In the genomic region with DNA sequence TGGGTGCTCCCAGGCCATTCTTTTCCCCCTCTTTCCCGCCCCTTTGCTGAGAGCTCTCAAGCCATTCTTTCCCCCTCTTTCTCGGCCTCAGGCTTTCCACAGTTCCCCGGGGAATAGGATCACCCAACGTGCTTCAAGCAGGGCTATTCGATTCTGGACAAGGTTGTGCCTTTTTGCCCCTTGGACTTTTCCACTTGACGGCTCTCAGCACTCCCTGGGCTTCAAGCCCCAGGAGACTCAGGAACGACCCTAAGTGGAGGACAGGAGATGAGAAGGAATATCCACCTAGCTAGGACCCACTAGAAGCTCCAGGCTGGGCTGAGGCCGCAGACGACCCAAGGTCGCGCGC, we compare ENCODE assay signal across 8 mouse cellular contexts. TPM values are rescaled to one million over a fixed set of nuclear protein-coding genes. Genes with fewer than 3 reads are reported as not detected.
DNase-seq lines count a peak whose midpoint lies in the region; ATAC-seq and TF ChIP-seq lines count a peak whose summit lies in the region.

No protein-coding gene starts in this region.

- intact Hi-C loops in left cerebral cortex, postnatal 4 days (cut with DNase I), result no loop called here

- no peaks in the 10 kb centered on the region for H3K9me3 ChIP-seq in forebrain, postnatal 0 days (ENCODE audit: low read length)
- no peaks in the 10 kb centered on the region for H3K9me3 ChIP-seq in liver, embryonic 16.5 days (replicated peaks; ENCODE audit: control insufficient read depth, low read length)

- no peak for TF ChIP-seq CTCF in forebrain, postnatal 0 days (IDR thresholded peaks at IDR 0.05; ENCODE audit: low read depth)

- peak overlapping the region; percentile 95 for H3K27ac ChIP-seq in forebrain, postnatal 0 days (ENCODE audit: low read depth, low read length)
- peak overlapping the region; percentile 98 for H3K27ac ChIP-seq in liver, embryonic 16.5 days (ENCODE audit: low read length)

- H3K36me3 ChIP-seq in forebrain, postnatal 0 days (ENCODE audit: insufficient read depth), result peaks cover 19% of the 10 kb centered on the region
- peaks cover 14% of the 10 kb centered on the region for H3K36me3 ChIP-seq in liver, embryonic 16.5 days (ENCODE audit: control insufficient read depth, insufficient read depth)

- no peaks in the 10 kb centered on the region for H3K27me3 ChIP-seq in forebrain, postnatal 0 days (ENCODE audit: insufficient read depth, low read length)
- H3K27me3 ChIP-seq in liver, embryonic 16.5 days (ENCODE audit: control insufficient read depth, insufficient read depth, low read depth, low read length), result no peaks in the 10 kb centered on the region

- DNase-seq in kidney, adult 8-10 months, result peak; percentile 62 to 68
- DNase-seq in kidney, postnatal 10 days, result no peak
- peak; percentile 4 for DNase-seq in T-cell, adult 2 months (ENCODE audit: low spot score)
- DNase-seq in forebrain, postnatal 0 days, result no peak
- DNase-seq in cerebellum, postnatal 36 days, result no peak
- no peak for DNase-seq in cerebellum, adult 18-20 months
- no peak for DNase-seq in left cerebral cortex, postnatal 4 days

- no peak for ATAC-seq in forebrain, postnatal 0 days
- no peak for ATAC-seq in liver, embryonic 16.5 days (ENCODE audit: low read depth)

- 1% methylated on average over 12 of the region's 12 CpGs for WGBS in forebrain, postnatal 0 days
- under 1% methylated on average over 12 of the region's 12 CpGs for WGBS in liver, embryonic 16.5 days (ENCODE audit: insufficient replicate concordance)

- peak overlapping the region; percentile 85 for H3K4me2 ChIP-seq in forebrain, postnatal 0 days (ENCODE audit: low read depth)
- H3K4me2 ChIP-seq in liver, embryonic 16.5 days (ENCODE audit: low read depth, low read length), result peak overlapping the region; percentile 82

- H3K9ac ChIP-seq in forebrain, postnatal 0 days, result peak overlapping the region; percentile 93
- H3K9ac ChIP-seq in liver, embryonic 16.5 days (ENCODE audit: low read depth, low read length), result peak overlapping the region; percentile 98

- peak overlapping the region; percentile 72 for H3K4me3 ChIP-seq in forebrain, postnatal 0 days (ENCODE audit: low read depth, low read length)
- H3K4me3 ChIP-seq in liver, embryonic 16.5 days (ENCODE audit: low read depth, low read length), result peak overlapping the region; percentile 94

- H3K4me1 ChIP-seq in forebrain, postnatal 0 days (ENCODE audit: insufficient read depth), result peaks cover 18% of the 10 kb centered on the region
- H3K4me1 ChIP-seq in liver, embryonic 16.5 days (ENCODE audit: control insufficient read depth, low read depth, low read length), result peaks cover 44% of the 10 kb centered on the region

RNA-seq across cellular contexts. Expression of gene Snrpd3, which starts 0.7 kb away (rescaled TPM):
- 24.4 and 31.6 TPM in 2 replicates for total RNA-seq in forebrain, postnatal 0 days (2014; rRNA removed)
- polyA plus RNA-seq in forebrain, postnatal 0 days (2015; fragmentation: Nextera tagmentation; extraction: Ambion mirVana), result 144 and 167 TPM in 2 replicates
- polyA plus RNA-seq in liver, embryonic 16.5 days (2015; fragmentation: Nextera tagmentation; extraction: Ambion mirVana), result 56.9 and 61.7 TPM in 2 replicates
- total RNA-seq in left cerebral cortex, postnatal 4 days (2021), result 100 to 1,000 TPM; 119 to 120 TPM

RNA-seq across cellular contexts. Expression of gene Gucd1, which starts 1.1 kb away (rescaled TPM):
- 36.2 and 44.9 TPM in 2 replicates for total RNA-seq in forebrain, postnatal 0 days (2014; rRNA removed)
- 12.2 and 16.0 TPM in 2 replicates for polyA plus RNA-seq in forebrain, postnatal 0 days (2015; fragmentation: Nextera tagmentation; extraction: Ambion mirVana)
- 64.4 and 69.3 TPM in 2 replicates for polyA plus RNA-seq in liver, embryonic 16.5 days (2015; fragmentation: Nextera tagmentation; extraction: Ambion mirVana)
- 10 to 100 TPM; 21.5 to 23.8 TPM for total RNA-seq in left cerebral cortex, postnatal 4 days (2021)

RNA-seq across cellular contexts. Expression of gene Lrrc75b, which starts 43.4 kb away (rescaled TPM):
- total RNA-seq in forebrain, postnatal 0 days (2014; rRNA removed), result 20.0 and 24.2 TPM in 2 replicates
- 17.9 and 23.2 TPM in 2 replicates for polyA plus RNA-seq in forebrain, postnatal 0 days (2015; fragmentation: Nextera tagmentation; extraction: Ambion mirVana)
- 0.05 and 0.06 TPM in 2 replicates for polyA plus RNA-seq in liver, embryonic 16.5 days (2015; fragmentation: Nextera tagmentation; extraction: Ambion mirVana)
- total RNA-seq in left cerebral cortex, postnatal 4 days (2021), result 10 to 100 TPM; 46.4 to 49.0 TPM

RNA-seq across cellular contexts. Expression of gene Ggt1, which starts 44.7 kb away (rescaled TPM):
- 1.0 and 3.8 TPM in 2 replicates for total RNA-seq in forebrain, postnatal 0 days (2014; rRNA removed)
- 0.86 and 2.3 TPM in 2 replicates for polyA plus RNA-seq in forebrain, postnatal 0 days (2015; fragmentation: Nextera tagmentation; extraction: Ambion mirVana)
- 27.7 and 40.9 TPM in 2 replicates for polyA plus RNA-seq in liver, embryonic 16.5 days (2015; fragmentation: Nextera tagmentation; extraction: Ambion mirVana)
- 1 to 10 TPM; 3.1 to 3.5 TPM for total RNA-seq in left cerebral cortex, postnatal 4 days (2021)

Comparison
In these comparisons a context has a peak if more than half of its experiments do, and no peak if none do; other contexts are left out.
1. DNase-seq: peak in kidney, adult 8-10 months (2 of 2) and T-cell, adult 2 months (single experiment); none in kidney, postnatal 10 days (single experiment), forebrain, postnatal 0 days (single experiment), cerebellum, postnatal 36 days (0 of 2), cerebellum, adult 18-20 months (0 of 2) and left cerebral cortex, postnatal 4 days (single experiment).